Mouse (Mus musculus): ENCODE results near the gene Ntmt1. TPM values are rescaled to one million over a fixed set of nuclear protein-coding genes. Genes with fewer than 3 reads are reported as not detected.

The Ntmt1 gene
- 32.3 TPM for polyA plus RNA-seq (2017; shearing (Covaris generic))

DNA sequence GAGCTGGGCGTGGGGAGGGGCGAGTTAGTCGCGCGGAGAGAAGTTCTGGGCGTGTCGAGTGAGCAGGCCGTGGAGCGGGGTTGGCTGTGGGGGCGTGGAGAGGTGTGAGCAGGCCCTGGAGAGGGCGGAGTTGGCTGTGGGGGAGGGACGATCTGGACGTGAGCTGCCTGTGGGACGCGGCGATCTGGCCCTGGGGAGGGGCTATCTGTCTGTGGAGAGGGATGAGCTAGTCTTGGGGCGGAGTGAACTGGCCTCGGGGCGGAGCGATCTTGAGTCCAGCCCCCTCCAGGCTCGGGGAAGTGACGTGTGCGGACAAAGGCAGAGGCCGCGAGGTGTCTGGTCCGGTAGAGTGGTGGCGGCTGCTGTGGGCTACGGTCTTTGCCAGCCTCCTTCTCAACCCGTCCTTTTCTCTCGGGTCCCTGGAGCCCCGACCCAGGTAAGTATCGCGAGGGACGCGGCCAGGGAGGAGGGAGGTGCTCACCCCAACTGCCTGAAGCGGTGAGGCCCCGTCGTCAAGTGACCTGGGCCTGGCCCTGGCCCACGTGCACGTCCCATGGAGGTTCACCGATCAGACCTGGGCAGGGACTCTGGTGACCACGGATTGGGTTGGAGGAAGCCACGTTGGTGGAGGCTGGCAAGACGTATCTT, at the start of gene Ntmt1:
TSS of gene Ntmt1 (plus strand) at position 179 of the 648 bp plus-strand sequence.

DNA sequence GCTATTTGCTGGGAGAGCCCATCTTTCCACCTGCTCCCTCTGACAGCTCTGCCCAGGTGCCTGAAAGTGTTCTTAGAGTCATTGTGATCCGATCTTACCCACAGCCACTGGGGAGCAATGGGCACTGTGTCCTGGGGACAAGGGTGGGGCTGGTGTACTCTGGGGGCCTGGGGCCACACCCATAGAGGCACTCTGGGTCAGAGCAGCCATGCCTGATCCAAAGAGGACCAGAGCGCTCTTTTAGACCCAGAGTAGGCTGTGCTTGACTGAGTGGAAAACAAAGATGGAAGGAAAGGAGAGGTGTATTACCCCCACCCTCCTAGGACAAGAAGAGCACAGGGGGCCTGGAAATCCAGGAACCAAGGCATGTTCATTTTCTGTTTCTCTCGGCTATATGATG, 4.0 kb upstream of the Ntmt1 start, which contains the start of gene 1700001O22Rik:
TSS of gene 1700001O22Rik (minus strand) at position 58 of the 400 bp plus-strand sequence.

DNA sequence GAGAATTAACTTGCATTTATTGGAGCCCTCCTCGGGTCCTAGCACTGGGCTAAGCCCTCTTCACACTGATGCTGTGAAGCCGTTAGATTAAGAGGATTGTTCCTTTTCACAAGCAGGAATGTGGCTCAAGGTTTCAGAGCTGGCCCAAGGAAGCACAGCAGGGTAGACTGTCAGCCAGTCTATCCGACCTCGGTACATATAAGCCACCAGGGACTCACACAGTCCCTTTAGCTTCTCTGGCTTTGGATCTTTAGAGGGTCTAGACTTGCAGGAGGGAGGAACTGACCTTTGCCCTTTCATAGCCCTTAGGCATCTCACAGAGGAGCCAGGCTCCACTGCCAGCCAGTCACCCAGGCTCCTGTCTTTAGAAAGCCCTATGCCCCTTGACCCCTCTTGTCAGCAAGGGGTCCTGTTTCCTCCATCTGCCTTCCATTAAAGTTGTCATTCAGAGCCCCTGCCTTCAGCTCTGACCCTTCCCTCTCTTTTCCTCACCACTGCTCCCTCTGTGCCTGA, 22.7 kb downstream of the Ntmt1 start, which contains the start of gene Asb6:
TSS of gene Asb6 (minus strand) at position 51 of the 513 bp plus-strand sequence.

DNA sequence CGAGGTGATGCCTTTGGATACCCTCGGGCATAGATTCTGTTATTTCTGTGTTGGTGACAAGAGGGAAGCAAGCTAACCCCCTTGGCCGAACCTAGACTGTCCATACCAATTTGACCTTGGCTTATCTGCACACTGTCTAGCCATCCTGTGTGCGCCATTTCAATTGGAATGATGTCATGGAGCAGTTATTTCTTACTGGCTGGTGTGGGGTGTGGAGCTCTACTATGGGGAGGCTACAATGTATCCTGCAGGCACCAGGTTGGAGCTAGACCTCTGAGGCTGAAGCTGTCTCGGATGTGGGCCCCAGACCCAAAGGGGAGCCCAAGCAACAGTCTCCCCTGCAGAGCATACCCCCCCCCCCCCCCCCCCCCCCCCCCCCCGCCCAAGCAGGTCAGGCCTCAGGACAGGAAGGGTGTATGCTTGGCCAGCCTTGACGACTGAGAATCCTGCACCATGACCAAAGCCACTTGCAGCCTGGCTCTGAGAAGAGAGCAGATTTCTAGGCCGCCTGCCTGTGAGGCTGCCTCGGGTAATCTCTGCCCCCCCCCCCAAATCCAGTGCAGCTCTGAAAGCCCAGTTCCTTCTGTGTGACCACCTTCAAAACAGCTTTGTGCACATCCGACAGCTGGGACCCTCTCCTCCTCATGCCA, 26.9 kb downstream of the Ntmt1 start, which contains the start of gene Prrx2:
TSS of gene Prrx2 (plus strand) at position 600 of the 650 bp plus-strand sequence.

Other genes starting within 250 kb of the Ntmt1 start
- gene Cstad, start 212.8 kb upstream of the Ntmt1 start, polyA plus RNA-seq (2017; shearing (Covaris generic)), result 1.4 TPM
- 2.1 TPM for gene 1700001O22Rik, start 4.2 kb upstream of the Ntmt1 start, polyA plus RNA-seq (2017; shearing (Covaris generic))
- gene Asb6, start 22.5 kb downstream of the Ntmt1 start, polyA plus RNA-seq (2017; shearing (Covaris generic)), result 53.3 TPM
- not detected for gene Prrx2, start 27.1 kb downstream of the Ntmt1 start, polyA plus RNA-seq (2017; shearing (Covaris generic))
- gene Ptges, start 122.0 kb downstream of the Ntmt1 start, polyA plus RNA-seq (2017; shearing (Covaris generic)), result not detected
- gene Tor1b, start 145.1 kb downstream of the Ntmt1 start, polyA plus RNA-seq (2017; shearing (Covaris generic)), result 32.1 TPM
- gene Tor1a, start 160.1 kb downstream of the Ntmt1 start, polyA plus RNA-seq (2017; shearing (Covaris generic)), result 89.6 TPM
- 74.9 TPM for gene BC005624, start 174.4 kb downstream of the Ntmt1 start, polyA plus RNA-seq (2017; shearing (Covaris generic))
- 24.6 TPM for gene Usp20, start 174.5 kb downstream of the Ntmt1 start, polyA plus RNA-seq (2017; shearing (Covaris generic))

Measured in CD4-positive, CD25-positive, alpha-beta regulatory T cell (primary cell).